Mouse (Mus musculus): ENCODE data around the gene Enpp5. TPM values are rescaled to one million over a fixed set of nuclear protein-coding genes. Genes with fewer than 3 reads are reported as not detected.

The Enpp5 gene
- polyA plus RNA-seq, 1 experiment from 2014 or later, result 31.0 TPM

DNA sequence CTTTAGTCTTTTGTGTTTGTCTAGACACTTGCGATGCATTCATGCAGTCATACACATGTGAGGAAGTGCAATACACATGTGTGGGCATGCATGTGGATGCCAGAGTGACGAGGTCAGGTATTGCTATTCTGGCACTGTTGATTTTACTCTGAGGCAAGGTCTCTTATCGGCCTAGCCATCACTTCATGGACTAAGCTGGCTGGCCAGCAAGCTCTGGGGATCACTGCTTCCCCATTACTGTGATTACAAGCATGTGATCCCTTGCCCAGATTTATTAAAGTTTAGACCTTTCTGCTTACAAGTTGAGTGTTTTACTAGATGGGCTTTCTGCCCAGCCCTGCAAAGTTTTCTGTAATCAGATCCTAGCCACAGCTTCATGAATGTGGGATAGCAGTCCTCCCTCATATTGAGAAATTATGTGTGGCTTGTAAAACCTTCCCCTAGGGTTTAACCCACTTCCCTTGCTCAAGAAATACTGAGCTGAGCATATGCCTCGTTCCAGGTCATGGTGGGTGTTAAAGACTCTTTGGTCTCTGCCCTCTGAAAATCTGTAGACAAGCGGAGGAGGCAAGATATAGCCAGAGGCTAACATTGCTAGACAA lies 17.2 kb upstream of the Enpp5 start:
- Histone ChIP-seq H3K9ac (no peak overlapping the region), H3K27me3 (replicated peaks) (no peaks in the 10 kb centered on the region), H3K36me3 (no peaks in the 10 kb centered on the region), H3K9me3 (no peaks in the 10 kb centered on the region), H3K4me2 (replicated peaks) (no peak overlapping the region), H3K4me1 (replicated peaks) (no peaks in the 10 kb centered on the region), H3K27ac (no peak overlapping the region), H3K4me3 (replicated peaks) (no peak overlapping the region)
- no peak for ATAC-seq
- WGBS, result 71% methylated on average over 5 of the region's 5 CpGs

DNA sequence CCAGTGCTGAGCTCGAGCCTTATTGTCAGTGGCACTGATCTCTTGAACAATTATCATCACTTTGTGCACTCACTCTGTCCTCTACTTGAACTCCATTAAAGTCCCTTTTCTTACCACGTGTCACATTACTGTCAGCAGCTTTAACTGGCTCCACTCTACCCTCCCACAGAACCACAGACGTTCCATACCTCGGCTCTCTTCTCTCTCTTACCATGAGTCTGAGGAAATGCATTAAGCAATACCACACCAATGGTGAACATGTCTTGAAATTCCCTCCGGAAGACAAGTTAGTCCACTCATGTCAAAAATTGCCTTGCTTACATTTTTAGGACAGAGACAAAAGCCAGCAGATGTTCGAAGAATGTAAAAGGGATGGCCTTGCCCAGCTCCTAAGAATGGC lies 9.7 kb upstream of the Enpp5 start:
- ATAC-seq, result no peak
- WGBS, result 72% methylated on average over 6 of the region's 6 CpGs

DNA sequence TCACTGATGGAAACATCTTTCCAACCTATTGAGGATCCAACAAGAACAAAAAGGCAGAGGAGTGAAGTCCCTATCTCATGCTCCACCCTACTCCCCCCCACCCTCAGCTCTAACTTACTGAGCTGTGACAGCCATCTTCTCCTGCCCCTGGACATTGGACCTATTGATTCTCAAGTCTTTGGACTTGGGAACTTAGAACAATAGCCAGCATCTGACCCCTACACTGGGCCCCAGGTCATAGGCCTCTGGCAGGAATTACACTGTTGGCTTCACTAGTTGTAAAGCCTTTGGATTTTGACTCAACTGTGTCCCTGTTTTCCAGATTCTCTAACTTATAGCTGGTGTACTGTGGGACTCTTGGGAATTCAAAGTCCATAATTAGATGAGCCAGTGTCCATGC lies 6.9 kb upstream of the Enpp5 start:
- no peaks in the 10 kb centered on the region for H3K27me3 ChIP-seq (replicated peaks)
- H3K4me3 ChIP-seq (replicated peaks), result no peak overlapping the region
- H3K4me2 ChIP-seq (replicated peaks), result no peak overlapping the region
- 0 out of 2 replicates have a peak, but pooled peaks have one; percentile 41 for ATAC-seq
- no peaks in the 10 kb centered on the region for H3K4me1 ChIP-seq (replicated peaks)
- no peak overlapping the region for H3K9ac ChIP-seq
- H3K36me3 ChIP-seq, result no peaks in the 10 kb centered on the region
- no peak overlapping the region for H3K27ac ChIP-seq
- H3K9me3 ChIP-seq, result no peaks in the 10 kb centered on the region

More for the DNA sequence above, 9.7 kb upstream of the Enpp5 start:
- Histone ChIP-seq H3K36me3 (no peaks in the 10 kb centered on the region), H3K9ac (no peak overlapping the region), H3K4me2 (replicated peaks) (no peak overlapping the region), H3K9me3 (no peaks in the 10 kb centered on the region), H3K27ac (no peak overlapping the region), H3K4me1 (replicated peaks) (no peaks in the 10 kb centered on the region), H3K27me3 (replicated peaks) (no peaks in the 10 kb centered on the region), H3K4me3 (replicated peaks) (no peak overlapping the region)

DNA sequence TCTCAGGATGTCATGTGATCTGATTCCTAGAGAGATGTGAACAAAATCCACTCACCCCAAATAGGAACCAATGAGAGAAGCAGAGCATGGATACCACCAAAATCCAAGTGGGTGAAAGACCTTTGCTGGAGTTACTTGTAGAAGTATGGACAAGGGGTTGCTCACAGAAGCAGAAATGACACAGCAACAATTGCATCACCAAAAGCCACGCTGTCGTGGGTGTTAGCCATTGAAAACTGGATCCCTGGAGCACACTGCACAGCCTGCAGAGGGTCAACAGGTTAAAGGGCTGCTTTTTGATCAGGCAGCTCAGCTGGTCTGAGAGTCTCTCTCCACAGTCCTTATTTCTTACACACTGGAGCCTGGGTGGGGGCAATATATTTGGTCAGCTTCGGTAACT lies 3.0 kb upstream of the Enpp5 start:
- no peak for ATAC-seq
- Histone ChIP-seq H3K4me3 (replicated peaks) (no peak overlapping the region), H3K9ac (no peak overlapping the region), H3K27ac (no peak overlapping the region), H3K36me3 (no peaks in the 10 kb centered on the region), H3K27me3 (replicated peaks) (no peaks in the 10 kb centered on the region), H3K4me2 (replicated peaks) (no peak overlapping the region), H3K9me3 (no peaks in the 10 kb centered on the region), H3K4me1 (replicated peaks) (0 out of 2 replicates have a peak, but pooled peaks cover 2% of the 10 kb centered on the region)
- WGBS, result 85% methylated on average over 3 of the region's 3 CpGs

DNA sequence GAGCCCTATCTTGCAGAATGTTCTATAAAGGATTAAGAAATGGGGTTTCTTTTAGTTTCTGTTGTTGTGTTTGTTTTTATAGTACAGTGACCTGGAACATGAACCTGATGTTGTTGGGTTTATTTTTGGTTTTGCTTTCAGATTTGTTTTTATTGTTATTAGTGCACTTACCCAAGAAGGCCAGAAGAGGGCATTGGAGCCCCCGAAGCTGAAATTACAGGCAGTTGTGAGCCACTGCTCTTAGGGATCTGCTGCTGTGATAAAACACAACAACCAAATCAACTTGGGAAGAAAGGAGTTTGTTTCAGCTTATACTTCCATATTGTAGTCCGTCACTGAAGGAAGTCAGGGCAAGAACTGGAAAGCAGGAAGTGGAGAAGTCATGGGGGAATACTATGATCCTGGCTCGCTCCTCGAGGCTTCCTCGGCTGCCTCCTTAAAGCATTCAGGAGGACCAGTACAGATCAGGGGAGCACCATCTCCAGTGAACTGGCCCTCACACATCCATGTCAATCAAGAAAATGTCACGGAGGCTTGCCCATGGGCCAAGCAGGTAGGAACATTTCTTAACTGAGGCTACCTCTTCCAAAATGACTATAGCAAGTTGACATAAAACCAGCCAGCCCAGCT lies 2.4 kb upstream of the Enpp5 start:
- no peaks in the 10 kb centered on the region for H3K36me3 ChIP-seq
- H3K27ac ChIP-seq, result no peak overlapping the region
- no peak overlapping the region for H3K9ac ChIP-seq
- H3K4me2 ChIP-seq (replicated peaks), result no peak overlapping the region
- no peaks in the 10 kb centered on the region for H3K27me3 ChIP-seq (replicated peaks)
- H3K4me3 ChIP-seq (replicated peaks), result no peak overlapping the region
- WGBS, result 56% methylated on average over 6 of the region's 6 CpGs
- H3K4me1 ChIP-seq (replicated peaks), result 0 out of 2 replicates have a peak, but pooled peaks cover 2% of the 10 kb centered on the region
- H3K9me3 ChIP-seq, result no peaks in the 10 kb centered on the region
- ATAC-seq, result no peak

DNA sequence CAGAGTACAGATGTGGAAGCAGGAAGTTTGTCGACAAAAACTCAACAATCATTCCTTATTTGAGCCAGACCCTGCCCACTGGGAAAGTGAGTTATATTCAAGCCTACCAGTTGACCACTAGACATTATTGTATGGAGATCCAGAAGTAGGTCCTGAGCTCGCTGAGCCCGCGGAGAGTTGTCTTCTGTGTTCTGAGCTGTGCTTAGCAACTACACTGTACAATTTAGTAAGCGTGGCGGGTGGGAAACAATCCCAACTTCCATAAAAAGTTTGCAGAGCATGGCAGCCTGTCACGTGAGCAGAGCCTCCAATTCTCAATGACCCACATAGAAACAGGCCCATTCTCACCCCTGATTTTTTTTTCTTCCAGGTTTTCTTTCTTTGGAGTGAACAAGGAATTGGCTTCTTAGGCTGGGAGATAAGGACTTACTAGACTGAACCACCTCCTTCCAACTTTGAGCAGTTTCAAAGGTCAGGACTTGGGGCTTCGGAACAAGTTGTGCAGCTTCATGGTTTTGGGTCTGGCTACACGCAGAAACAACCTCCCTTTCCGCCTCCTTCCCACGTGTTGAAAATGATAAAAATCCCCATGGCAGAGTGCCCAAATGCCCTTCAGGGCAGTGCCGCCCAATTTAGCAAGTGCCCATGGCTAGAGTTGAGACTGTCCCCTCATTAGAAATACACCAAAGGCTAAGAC lies 1.3 kb upstream of the Enpp5 start:
- H3K4me2 ChIP-seq (replicated peaks), result no peak overlapping the region
- H3K27ac ChIP-seq, result no peak overlapping the region
- no peaks in the 10 kb centered on the region for H3K9me3 ChIP-seq
- no peak overlapping the region for H3K4me3 ChIP-seq (replicated peaks)
- no peaks in the 10 kb centered on the region for H3K27me3 ChIP-seq (replicated peaks)
- no peak for ATAC-seq
- 0 out of 2 replicates have a peak, but pooled peaks cover 2% of the 10 kb centered on the region for H3K4me1 ChIP-seq (replicated peaks)
- H3K36me3 ChIP-seq, result no peaks in the 10 kb centered on the region
- 76% methylated on average over 12 of the region's 12 CpGs for WGBS
- no peak overlapping the region for H3K9ac ChIP-seq

DNA sequence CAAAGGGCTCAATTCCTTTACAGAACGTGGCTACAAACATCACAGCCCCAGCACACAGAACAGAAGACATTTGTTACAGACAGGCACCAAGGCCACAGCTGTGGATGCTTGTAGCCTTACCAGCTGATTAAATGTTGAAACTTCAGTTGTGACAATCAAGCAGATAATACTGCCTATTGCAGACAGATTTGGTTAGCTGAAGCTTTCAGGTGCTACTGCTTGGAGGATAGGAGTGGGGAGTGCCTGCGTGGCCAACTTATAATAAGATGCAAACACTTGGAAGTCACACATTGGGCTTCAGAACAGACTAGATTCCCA lies 811 bp upstream of the Enpp5 start:
- Histone ChIP-seq H3K4me1 (replicated peaks) (0 out of 2 replicates have a peak, but pooled peaks cover 2% of the 10 kb centered on the region), H3K4me2 (replicated peaks) (no peak overlapping the region), H3K36me3 (no peaks in the 10 kb centered on the region), H3K27ac (no peak overlapping the region), H3K27me3 (replicated peaks) (no peaks in the 10 kb centered on the region), H3K9ac (no peak overlapping the region), H3K4me3 (replicated peaks) (no peak overlapping the region), H3K9me3 (no peaks in the 10 kb centered on the region)
- 66% methylated on average over 2 of the region's 2 CpGs for WGBS
- ATAC-seq, result no peak

DNA sequence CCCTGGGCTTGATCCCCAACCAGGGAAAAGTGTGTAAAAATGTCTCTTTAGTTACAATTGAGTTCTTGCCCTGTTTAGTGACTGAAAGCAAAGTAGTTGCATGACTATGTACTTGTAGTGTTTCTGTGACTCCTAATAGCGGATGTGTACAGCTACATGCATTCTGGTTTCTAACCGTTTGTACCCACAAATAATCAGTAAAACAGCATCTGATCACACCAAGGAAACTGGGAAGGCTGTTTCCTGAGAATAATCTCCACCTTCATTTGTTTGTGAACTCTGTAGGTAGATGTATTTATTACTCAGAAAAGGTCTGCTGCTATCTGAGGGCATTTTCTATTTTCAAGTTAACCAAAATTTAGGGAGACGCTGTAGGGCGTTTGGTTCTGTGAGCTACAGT lies 4.5 kb downstream of the Enpp5 start:
- no peak overlapping the region for H3K4me3 ChIP-seq (replicated peaks)
- no peaks in the 10 kb centered on the region for H3K4me1 ChIP-seq (replicated peaks)
- 93% methylated on average over 4 of the region's 4 CpGs for WGBS
- no peaks in the 10 kb centered on the region for H3K27me3 ChIP-seq (replicated peaks)
- H3K4me2 ChIP-seq (replicated peaks), result no peak overlapping the region
- no peak overlapping the region for H3K9ac ChIP-seq
- no peaks in the 10 kb centered on the region for H3K9me3 ChIP-seq
- H3K36me3 ChIP-seq, result no peaks in the 10 kb centered on the region
- H3K27ac ChIP-seq, result no peak overlapping the region
- no peak for ATAC-seq

DNA sequence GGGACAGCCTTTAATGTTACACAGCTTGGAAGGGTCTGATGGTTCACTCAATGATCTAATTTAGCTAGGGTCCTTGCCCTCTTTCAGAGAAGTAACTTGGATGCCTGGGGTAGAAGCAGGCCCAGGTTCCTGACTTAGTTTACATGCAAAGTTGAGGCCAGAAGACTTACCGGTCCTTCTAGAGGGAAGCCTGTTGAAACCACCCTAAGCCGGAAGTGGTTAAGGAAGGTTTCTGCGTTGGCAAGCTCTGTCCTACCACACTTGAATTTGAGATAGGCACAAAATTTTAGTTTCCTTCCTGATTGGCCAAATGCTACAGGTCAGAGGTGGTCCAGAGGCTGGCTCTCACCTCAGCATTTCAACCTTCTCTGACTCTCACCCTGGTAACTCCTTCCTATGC lies 9.6 kb downstream of the Enpp5 start:
- Histone ChIP-seq H3K9me3 (no peaks in the 10 kb centered on the region), H3K9ac (no peak overlapping the region), H3K4me3 (replicated peaks) (no peak overlapping the region), H3K4me2 (replicated peaks) (no peak overlapping the region), H3K36me3 (no peaks in the 10 kb centered on the region), H3K4me1 (replicated peaks) (no peaks in the 10 kb centered on the region), H3K27ac (no peak overlapping the region), H3K27me3 (replicated peaks) (no peaks in the 10 kb centered on the region)
- 93% methylated on average over 3 of the region's 3 CpGs for WGBS
- ATAC-seq, result no peak

DNA sequence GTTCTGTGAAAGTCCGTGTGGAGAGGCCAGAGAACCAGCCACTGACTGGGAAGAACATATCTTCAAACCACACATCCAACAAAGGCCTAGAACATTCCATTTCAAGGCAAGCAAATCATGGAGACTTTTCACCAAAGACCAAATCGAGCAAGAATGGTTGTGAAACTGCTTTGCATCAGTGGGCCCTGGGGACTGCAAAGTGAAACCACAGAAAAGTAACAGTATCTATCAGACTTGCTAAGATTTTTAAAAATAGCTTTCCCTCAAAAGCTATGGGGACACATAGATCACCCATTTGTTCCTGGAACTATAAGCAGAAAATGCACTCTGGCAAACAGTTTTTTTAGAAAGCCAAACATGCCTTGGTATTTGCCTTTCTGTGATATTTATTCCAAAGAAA lies 12.3 kb downstream of the Enpp5 start:
- no peaks in the 10 kb centered on the region for H3K27me3 ChIP-seq (replicated peaks)
- H3K27ac ChIP-seq, result no peak overlapping the region
- no peaks in the 10 kb centered on the region for H3K36me3 ChIP-seq
- H3K4me1 ChIP-seq (replicated peaks), result no peaks in the 10 kb centered on the region
- no peak overlapping the region for H3K4me3 ChIP-seq (replicated peaks)
- no peak overlapping the region for H3K4me2 ChIP-seq (replicated peaks)
- no peak overlapping the region for H3K9ac ChIP-seq
- 69% methylated on average over 2 of the region's 2 CpGs for WGBS
- H3K9me3 ChIP-seq, result no peaks in the 10 kb centered on the region
- ATAC-seq, result no peak

DNA sequence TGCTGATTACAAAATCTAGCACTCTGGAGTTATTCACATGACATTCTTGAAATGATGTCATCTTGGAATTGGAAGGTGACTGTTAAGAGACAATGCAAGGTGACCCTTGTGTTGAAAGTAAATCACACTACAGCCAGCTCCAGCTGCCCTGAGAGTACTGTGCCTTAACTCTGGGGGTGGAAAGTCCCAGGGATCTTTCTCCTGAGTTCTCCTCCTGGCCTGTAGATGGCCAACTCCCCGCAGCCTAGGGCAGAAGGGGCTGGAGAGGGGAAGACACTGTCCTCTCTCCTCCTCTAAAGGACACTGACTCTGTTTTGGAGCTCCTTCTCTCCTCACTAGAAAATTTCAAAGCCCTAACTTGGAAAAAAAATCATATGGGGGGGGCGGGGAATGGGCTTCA lies 12.9 kb downstream of the Enpp5 start:
- Histone ChIP-seq H3K27me3 (replicated peaks) (no peaks in the 10 kb centered on the region), H3K36me3 (no peaks in the 10 kb centered on the region), H3K4me2 (replicated peaks) (no peak overlapping the region), H3K27ac (no peak overlapping the region), H3K9me3 (no peaks in the 10 kb centered on the region), H3K4me3 (replicated peaks) (no peak overlapping the region), H3K9ac (no peak overlapping the region), H3K4me1 (replicated peaks) (no peaks in the 10 kb centered on the region)
- WGBS, result 37% methylated on average over 2 of the region's 2 CpGs
- ATAC-seq, result no peak

DNA sequence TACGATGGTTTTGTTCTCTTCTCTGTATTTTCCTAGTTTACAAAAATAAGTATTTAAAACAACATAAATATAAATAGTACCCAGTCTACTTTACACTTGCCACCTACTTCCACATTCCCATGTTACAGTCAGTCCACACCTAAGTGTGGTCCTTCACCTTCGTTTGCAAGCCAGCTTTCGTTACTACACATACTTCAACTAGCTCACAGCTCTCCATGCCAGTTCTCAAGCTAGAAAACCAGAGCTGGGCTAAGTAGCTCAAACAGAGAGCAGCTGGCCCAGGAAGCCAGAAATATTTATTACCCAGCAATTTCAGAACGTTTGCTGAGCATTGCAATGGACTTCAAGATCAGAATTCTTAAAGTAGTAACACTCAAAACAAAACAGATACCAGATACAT lies 21.9 kb downstream of the Enpp5 start:
- Histone ChIP-seq H3K27me3 (replicated peaks) (no peaks in the 10 kb centered on the region), H3K4me2 (replicated peaks) (no peak overlapping the region), H3K4me3 (replicated peaks) (no peak overlapping the region), H3K4me1 (replicated peaks) (no peaks in the 10 kb centered on the region), H3K36me3 (no peaks in the 10 kb centered on the region), H3K27ac (no peak overlapping the region), H3K9ac (no peak overlapping the region), H3K9me3 (no peaks in the 10 kb centered on the region)
- 63% methylated on average over 4 of the region's 4 CpGs for WGBS
- ATAC-seq, result no peak

DNA sequence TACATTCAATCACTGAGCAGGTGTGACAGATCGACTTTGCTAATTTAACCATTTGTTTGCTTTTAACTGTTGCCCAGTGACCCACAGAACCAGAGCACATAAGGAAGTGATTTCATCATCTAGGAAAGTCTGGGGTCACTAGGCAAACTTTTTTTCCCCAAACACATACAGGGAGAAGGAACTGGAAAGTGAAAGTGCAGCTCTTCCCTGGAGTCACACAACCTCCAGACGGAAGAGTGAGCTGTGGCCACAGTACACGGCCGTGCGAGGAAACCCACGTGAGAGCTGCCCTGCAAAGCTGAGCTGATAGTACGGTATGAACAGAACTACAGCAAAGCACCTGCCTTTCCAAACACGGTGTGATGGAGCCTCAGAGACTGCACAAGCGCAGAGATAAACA lies 22.3 kb downstream of the Enpp5 start:
- H3K9ac ChIP-seq, result no peak overlapping the region
- no peak overlapping the region for H3K4me3 ChIP-seq (replicated peaks)

More for the DNA sequence above, 22.3 kb downstream of the Enpp5 start:
- Histone ChIP-seq H3K4me1 (replicated peaks) (no peaks in the 10 kb centered on the region), H3K9me3 (no peaks in the 10 kb centered on the region), H3K27ac (no peak overlapping the region), H3K27me3 (replicated peaks) (no peaks in the 10 kb centered on the region), H3K36me3 (no peaks in the 10 kb centered on the region), H3K4me2 (replicated peaks) (no peak overlapping the region)
- no peak for ATAC-seq
- WGBS, result 56% methylated on average over 9 of the region's 9 CpGs
